Mouse (Mus musculus) kidney, embryonic 15.5 days (tissue): ENCODE measurements around the gene Lpin2. TPM values are rescaled to one million over a fixed set of nuclear protein-coding genes. Genes with fewer than 3 reads are reported as not detected.
A peak's percentile ranks its signal among the peaks of the same experiment; 100 is the strongest.

ENCODE experiments used
- ATAC-seq: fragments of 200-750 bp; cut with Nextera tagmentation; replicated peaks from 2 replicates; pipeline ENCODE4 v1.8.0; 2017; ENCODE audit warnings: moderate TSS enrichment; ENCODE audit not compliant: low FRiP score
- H3K27ac ChIP-seq: fragments of 300-500 bp; sonication (generic); 2 replicates; pipeline ENCODE4 v1.5.1; 2015; ENCODE audit warnings: mild to moderate bottlenecking, inconsistent platforms
- H3K27me3 ChIP-seq: fragments of 300-500 bp; sonication (generic); 2 replicates; pipeline ENCODE4 v1.6.1; 2015; ENCODE audit warnings: inconsistent platforms
- H3K36me3 ChIP-seq: fragments of 300-500 bp; sonication (generic); 2 replicates; pipeline ENCODE4 v1.6.1; 2015; ENCODE audit warnings: inconsistent platforms
- H3K4me1 ChIP-seq: fragments of 300-500 bp; sonication (generic); 2 replicates; pipeline ENCODE4 v1.6.1; 2015; ENCODE audit warnings: inconsistent platforms
- H3K4me2 ChIP-seq: fragments of 300-500 bp; sonication (generic); 2 replicates; pipeline ENCODE4 v1.6.1; 2015; ENCODE audit warnings: moderate library complexity, mild to moderate bottlenecking, inconsistent platforms
- H3K4me3 ChIP-seq: fragments of 300-500 bp; sonication (generic); replicated peaks from 2 replicates; pipeline ENCODE4 v1.5.1; 2015; ENCODE audit warnings: mild to moderate bottlenecking, inconsistent platforms
- H3K9ac ChIP-seq: fragments of 300-500 bp; sonication (generic); 2 replicates; pipeline ENCODE4 v1.6.1; 2015; ENCODE audit warnings: mild to moderate bottlenecking, inconsistent platforms
- H3K9me3 ChIP-seq: fragments of 300-500 bp; sonication (generic); replicated peaks from 2 replicates; pipeline ENCODE4 v1.6.1; 2016; ENCODE audit warnings: inconsistent platforms
- WGBS: fragments of 180-500 bp; shearing (Covaris S2); methylation state at CpG from one replicate; pipeline ENCODE4 v1.1.7; 2015; ENCODE audit warnings: mixed read lengths; 5-methylcytosine and 5-hydroxymethylcytosine counted together
- polyA plus RNA-seq: library from polyadenylated mRNA; unstranded; fragments of >200 nt; fragmentation: Nextera tagmentation; extraction: Ambion mirVana; gene quantifications from 2 replicates; pipeline ENCODE4 v1.2.1, GENCODE M21; 2015

The Lpin2 gene
- polyA plus RNA-seq, 1 experiment from 2014 or later, result 70.7 TPM

DNA sequence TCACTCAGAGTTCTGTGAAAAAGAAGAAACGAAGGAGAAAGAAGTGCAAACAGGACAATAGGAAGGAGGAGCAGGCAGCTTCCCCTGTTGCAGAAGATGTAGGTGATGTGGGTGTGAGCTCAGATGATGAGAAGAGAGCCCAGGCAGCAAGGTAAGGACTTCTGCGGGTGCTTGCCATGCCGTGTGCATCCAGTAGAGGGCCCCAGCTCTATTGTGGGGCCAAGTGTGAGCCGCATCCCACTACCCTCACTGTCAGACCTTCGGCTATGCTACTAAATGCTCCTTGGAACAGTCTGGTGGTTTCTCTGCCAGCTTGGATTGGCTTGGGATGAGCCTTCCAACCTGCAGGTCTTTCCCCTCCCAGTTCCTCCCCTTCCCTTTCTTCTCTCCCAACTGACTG, 42.7 kb downstream of the Lpin2 start:
- no peaks in the 10 kb centered on the region for H3K9me3 ChIP-seq
- 44% methylated on average over 5 of the region's 5 CpGs for WGBS
- peaks cover 11% of the 10 kb centered on the region; the same call in 1 of the 2 replicates for H3K4me1 ChIP-seq
- no peaks in the 10 kb centered on the region for H3K27me3 ChIP-seq
- H3K4me2 ChIP-seq, result no peak overlapping the region
- peaks cover 70% of the 10 kb centered on the region for H3K36me3 ChIP-seq
- no peak for ATAC-seq
- no peak overlapping the region for H3K9ac ChIP-seq
- H3K4me3 ChIP-seq, result no peak overlapping the region
- no peak overlapping the region for H3K27ac ChIP-seq

DNA sequence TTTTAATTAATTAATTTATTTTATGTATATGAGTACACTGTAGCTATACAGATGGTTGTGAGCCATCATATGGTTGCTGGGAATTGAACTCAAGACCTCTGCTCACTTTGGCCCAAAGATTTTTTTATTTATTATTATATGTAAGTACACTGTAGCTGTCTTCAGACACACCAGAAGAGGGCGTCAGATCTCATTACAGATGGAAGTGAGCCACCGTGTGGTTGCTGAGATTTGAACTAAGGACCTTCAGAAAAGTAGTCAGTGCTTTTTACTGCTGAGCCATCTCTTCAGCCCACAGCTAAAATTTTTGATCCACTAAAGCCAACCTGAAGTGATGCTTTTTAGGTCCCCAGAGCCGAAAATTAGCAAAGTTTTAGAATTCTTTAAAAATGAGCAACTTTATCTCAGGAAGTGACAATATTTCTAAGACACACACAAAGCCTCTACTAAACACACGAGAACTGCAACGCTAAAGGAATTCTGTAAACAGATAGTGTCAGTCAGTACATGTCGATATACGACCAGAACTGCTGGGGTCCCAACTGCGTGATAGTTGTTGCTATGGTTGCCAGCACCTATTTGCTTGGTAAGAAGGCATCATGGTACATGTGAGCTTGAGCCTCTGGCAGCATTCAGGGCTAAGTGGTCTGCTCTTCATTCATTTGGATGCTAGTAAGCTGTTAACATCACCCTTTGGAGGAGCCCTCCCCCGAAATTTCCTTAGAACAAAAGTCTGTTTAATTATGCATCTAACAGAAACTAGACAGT, 45.0 kb downstream of the Lpin2 start:
- no peak for ATAC-seq
- Histone ChIP-seq H3K27ac (no peak overlapping the region), H3K4me2 (no peak overlapping the region), H3K4me3 (no peak overlapping the region), H3K36me3 (peaks cover 69% of the 10 kb centered on the region), H3K4me1 (peaks cover 11% of the 10 kb centered on the region; the same call in 1 of the 2 replicates), H3K9ac (no peak overlapping the region), H3K27me3 (no peaks in the 10 kb centered on the region), H3K9me3 (no peaks in the 10 kb centered on the region)
- WGBS, result 87% methylated on average over 9 of the region's 9 CpGs

DNA sequence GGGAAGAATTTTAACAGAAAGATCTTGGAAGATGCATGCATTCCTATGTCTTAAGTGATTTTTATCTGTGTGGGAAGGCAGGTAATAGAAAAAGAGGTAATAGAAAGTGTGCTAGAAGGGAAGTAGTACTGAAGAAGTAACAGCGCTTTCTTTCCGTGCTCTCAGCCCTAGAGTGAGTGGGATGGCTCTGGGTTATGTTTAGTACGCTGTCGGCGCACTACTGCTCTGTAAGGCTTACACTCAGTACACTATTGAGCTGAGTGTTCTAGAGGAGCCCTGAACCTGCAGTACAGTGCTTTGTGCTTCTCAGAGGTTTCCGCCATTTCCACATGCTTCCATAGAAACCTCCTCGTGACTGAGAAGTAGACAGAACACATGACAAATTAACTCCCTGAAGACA, 46.3 kb downstream of the Lpin2 start:
- WGBS, result 88% methylated on average over 7 of the region's 7 CpGs
- ATAC-seq, result no peak
- peaks cover 4% of the 10 kb centered on the region; the same call in 1 of the 2 replicates for H3K4me1 ChIP-seq

DNA sequence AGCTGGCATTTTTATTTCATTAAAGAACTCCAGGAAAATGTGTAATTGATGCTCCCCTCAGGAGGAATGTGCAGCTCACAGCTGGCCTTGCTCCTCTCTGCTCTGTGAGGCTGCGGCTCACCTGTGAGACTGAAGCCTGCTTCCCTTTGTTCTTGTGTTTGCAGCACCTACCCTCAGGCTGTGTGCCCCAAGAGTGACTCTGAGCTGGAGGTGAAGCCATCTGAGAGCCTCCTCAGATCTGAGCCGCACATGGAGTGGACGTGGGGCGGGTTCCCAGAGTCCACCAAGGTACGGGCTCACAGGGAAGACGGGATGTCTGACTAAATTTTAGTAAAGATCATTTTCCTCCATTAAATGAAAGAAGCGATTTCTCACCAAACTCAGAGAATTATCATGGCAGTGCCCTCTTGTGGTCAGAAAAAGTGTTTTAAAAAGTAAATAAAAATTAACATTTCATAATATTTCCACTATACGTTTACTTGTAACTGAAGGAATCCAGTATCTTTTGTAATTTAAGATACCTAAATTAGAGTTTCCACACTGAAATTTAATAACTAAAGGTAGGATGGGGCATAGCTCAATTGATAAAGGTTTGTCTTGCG, 47.8 kb downstream of the Lpin2 start:
- no peaks in the 10 kb centered on the region for H3K4me1 ChIP-seq
- H3K9ac ChIP-seq, result no peak overlapping the region
- H3K36me3 ChIP-seq, result peaks cover 69% of the 10 kb centered on the region
- no peak overlapping the region for H3K4me2 ChIP-seq
- no peak for ATAC-seq
- H3K9me3 ChIP-seq, result no peaks in the 10 kb centered on the region
- peak overlapping the region; percentile 42; the same call in 1 of the 2 replicates for H3K27ac ChIP-seq
- no peaks in the 10 kb centered on the region for H3K27me3 ChIP-seq
- no peak overlapping the region for H3K4me3 ChIP-seq
- 70% methylated on average over 9 of the region's 9 CpGs for WGBS

More for the DNA sequence above, 46.3 kb downstream of the Lpin2 start:
- Histone ChIP-seq H3K4me2 (no peak overlapping the region), H3K9ac (no peak overlapping the region), H3K27me3 (no peaks in the 10 kb centered on the region), H3K27ac (no peak overlapping the region), H3K9me3 (no peaks in the 10 kb centered on the region), H3K36me3 (peaks cover 70% of the 10 kb centered on the region), H3K4me3 (no peak overlapping the region)

DNA sequence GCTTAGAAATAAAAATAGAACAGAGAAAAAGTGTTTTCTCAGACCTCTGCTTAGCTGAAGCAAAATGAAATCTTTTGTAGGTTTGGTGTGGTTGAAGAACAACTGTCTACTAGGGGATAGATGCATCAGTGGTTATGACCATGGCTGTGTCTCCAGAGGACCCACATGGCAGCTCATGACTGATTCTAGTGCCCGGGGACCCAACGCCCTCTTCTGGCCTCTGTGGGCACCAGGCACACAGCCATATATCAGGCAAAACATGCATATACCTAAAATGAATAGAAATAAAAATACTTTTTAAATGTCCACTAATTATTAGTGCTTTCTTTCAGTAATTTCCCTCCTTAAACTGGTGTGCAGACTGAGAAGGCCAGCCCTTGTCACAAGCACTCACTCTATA, 49.6 kb downstream of the Lpin2 start:
- H3K27ac ChIP-seq, result no peak overlapping the region
- H3K9me3 ChIP-seq, result no peaks in the 10 kb centered on the region
- WGBS, result 88% methylated on average over 2 of the region's 2 CpGs
- H3K9ac ChIP-seq, result no peak overlapping the region
- no peaks in the 10 kb centered on the region for H3K27me3 ChIP-seq
- H3K36me3 ChIP-seq, result peaks cover 78% of the 10 kb centered on the region
- no peaks in the 10 kb centered on the region for H3K4me1 ChIP-seq
- H3K4me3 ChIP-seq, result no peak overlapping the region
- no peak for ATAC-seq
- no peak overlapping the region for H3K4me2 ChIP-seq

DNA sequence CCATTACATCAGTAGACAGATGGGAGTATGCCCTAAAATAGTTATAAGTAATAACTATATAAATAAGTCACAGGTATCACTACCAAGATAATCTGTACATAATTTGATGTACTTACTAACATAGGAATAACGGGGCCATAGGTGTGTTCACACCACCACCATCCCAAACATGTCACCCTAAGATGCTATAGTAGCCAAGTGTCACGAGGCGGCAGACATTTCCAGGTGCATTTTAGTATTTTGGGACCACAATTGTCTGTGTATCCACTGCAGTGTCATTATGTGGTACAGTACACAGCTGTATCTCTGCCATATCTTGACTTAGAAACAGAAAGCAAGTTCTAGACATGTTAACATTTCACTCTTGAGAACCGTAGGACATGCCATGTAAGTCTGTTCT, 50.9 kb downstream of the Lpin2 start:
- no peaks in the 10 kb centered on the region for H3K27me3 ChIP-seq
- no peak overlapping the region for H3K27ac ChIP-seq
- no peak overlapping the region for H3K9ac ChIP-seq
- peaks cover 83% of the 10 kb centered on the region for H3K36me3 ChIP-seq
- 92% methylated on average over 4 of the region's 4 CpGs for WGBS
- H3K4me3 ChIP-seq, result no peak overlapping the region
- no peak for ATAC-seq
- H3K4me1 ChIP-seq, result no peaks in the 10 kb centered on the region
- H3K9me3 ChIP-seq, result no peaks in the 10 kb centered on the region
- no peak overlapping the region for H3K4me2 ChIP-seq

DNA sequence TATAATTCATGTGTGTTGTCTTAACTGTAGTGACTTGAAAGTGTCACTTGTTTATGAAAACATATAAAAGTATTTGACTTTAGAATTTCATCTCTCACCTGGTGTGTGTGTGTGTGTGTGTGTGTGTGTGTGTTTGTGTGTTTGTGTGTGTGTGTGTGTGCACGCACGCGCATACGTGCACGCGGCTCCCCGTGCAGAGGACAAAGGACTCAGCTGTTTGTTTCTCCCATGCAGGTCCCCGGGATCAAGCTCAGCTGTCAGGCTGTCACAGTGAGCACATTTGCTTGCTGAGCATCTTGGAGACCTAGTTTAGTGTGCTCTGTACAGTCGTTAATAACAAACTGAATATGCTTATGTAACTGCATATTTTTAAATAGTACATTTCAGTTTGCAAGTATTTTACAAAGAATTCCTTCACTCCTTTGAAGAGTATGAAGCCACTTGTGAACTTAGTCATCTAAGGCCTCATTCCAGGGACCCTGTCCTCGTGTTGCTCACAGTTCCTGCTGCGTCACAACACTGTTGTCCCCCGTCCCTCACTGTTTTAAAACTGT, 51.8 kb downstream of the Lpin2 start:
- H3K36me3 ChIP-seq, result peaks cover 87% of the 10 kb centered on the region
- no peaks in the 10 kb centered on the region for H3K4me1 ChIP-seq
- no peak overlapping the region for H3K4me2 ChIP-seq
- no peaks in the 10 kb centered on the region for H3K27me3 ChIP-seq
- H3K9ac ChIP-seq, result no peak overlapping the region
- no peak overlapping the region for H3K27ac ChIP-seq
- no peak overlapping the region for H3K4me3 ChIP-seq
- H3K9me3 ChIP-seq, result no peaks in the 10 kb centered on the region
- no peak for ATAC-seq
- 92% methylated on average over 12 of the region's 12 CpGs for WGBS

DNA sequence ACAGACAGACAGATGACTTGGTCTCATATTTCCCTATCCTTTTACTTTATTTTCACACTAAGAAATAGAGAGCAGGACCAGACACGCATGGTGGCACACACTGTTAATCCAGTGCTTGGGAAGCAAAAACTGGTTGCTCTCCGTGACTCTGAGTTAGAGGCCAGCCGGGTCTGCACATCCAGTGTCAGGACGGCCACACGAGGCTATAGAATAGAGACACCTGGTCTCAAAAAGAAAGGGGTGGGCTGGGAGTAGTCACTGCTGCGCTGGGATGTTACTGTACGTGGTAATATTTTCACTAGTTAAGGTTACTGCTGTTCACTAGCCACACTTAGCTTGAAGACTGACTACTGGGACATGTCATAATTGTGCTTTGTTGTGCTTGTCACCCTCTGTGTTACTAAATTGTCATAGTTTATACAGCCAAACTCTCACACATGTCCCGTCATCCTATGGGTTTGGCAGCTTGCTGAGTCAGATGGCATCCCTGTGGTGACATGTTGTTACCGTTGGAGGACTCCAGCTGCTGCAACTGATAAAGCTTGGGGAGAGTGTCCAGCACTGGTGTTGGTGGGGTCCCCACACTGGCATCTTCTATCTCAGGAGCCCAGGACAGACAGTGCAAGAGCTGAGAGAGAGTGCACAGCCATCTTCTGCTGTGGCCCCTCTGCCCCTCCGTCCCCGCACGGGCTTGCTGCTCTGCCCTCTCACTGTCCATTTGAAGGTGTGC, 53.0 kb downstream of the Lpin2 start:
- peak; percentile 79; the same call in 1 of the 2 replicates for ATAC-seq
- Histone ChIP-seq H3K4me2 (no peak overlapping the region), H3K4me3 (no peak overlapping the region), H3K9ac (no peak overlapping the region), H3K27ac (no peak overlapping the region), H3K9me3 (no peaks in the 10 kb centered on the region), H3K4me1 (no peaks in the 10 kb centered on the region), H3K36me3 (peaks cover 88% of the 10 kb centered on the region), H3K27me3 (no peaks in the 10 kb centered on the region)
- 86% methylated on average over 12 of the region's 12 CpGs for WGBS

DNA sequence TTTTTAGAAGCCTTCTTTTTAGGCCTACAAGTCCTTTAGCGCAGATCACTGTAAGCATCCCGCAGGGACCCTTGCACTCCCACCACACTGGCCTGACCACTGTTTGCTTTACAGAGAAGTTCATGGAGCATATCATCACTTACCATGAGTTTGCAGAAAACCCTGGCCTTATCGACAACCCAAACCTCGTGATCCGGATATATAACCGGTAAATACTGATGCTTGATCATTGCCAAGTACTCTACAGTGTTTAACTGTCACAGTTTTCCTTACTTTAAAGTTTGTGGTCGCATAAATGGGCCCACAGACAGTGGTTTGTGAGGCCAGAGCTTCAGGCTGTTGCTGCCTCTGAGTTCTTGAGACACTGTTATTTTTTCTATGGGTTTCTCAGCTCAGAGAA, 56.1 kb downstream of the Lpin2 start:
- no peak for ATAC-seq
- 92% methylated on average over 7 of the region's 7 CpGs for WGBS
- Histone ChIP-seq H3K27me3 (no peaks in the 10 kb centered on the region), H3K27ac (no peak overlapping the region), H3K4me2 (no peak overlapping the region), H3K4me1 (no peaks in the 10 kb centered on the region), H3K36me3 (peaks cover 94% of the 10 kb centered on the region), H3K9ac (no peak overlapping the region), H3K4me3 (no peak overlapping the region), H3K9me3 (no peaks in the 10 kb centered on the region)

DNA sequence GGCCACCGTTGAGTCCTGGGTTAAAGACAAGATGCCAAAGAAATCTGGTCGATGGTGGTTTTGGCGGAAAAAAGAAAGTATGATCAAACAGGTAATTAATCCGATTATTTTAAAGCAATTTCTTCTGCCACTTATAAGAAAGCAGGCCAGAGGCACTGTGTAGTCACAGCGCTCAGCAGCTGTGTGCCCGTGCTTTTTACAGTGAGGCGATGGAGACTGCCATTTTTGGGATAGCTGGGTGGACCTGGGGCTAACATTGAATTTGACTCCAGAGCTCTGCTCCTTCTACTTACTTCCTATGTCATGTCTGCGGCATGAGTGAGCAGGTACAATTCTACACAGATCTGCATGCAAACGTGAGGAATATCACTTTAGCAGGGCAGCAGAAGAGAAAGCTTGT, 58.5 kb downstream of the Lpin2 start:
- Histone ChIP-seq H3K4me1 (no peaks in the 10 kb centered on the region), H3K27me3 (no peaks in the 10 kb centered on the region), H3K9ac (no peak overlapping the region), H3K36me3 (peaks cover 99% of the 10 kb centered on the region), H3K27ac (no peak overlapping the region), H3K4me2 (no peak overlapping the region), H3K4me3 (no peak overlapping the region), H3K9me3 (no peaks in the 10 kb centered on the region)
- 88% methylated on average over 9 of the region's 9 CpGs for WGBS
- no peak for ATAC-seq

DNA sequence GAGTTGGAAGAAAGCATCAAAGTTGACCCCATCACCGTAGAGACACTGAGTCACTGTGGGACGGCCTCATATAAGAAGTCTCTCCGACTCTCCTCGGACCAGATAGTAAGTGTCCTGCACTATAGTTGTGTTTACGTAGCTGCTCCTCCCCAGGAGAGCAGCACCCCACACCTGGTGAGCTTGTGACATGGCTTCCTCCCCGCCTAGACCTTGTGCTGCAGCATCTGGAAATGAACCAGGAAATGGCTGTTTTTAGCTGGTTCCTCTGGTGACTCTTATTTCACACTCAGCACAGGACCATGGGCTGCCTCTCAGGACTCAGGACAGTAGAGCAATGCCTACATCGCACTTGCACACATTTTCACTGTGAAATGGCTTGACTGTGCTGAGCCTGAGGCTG, 60.3 kb downstream of the Lpin2 start:
- Histone ChIP-seq H3K27me3 (no peaks in the 10 kb centered on the region), H3K4me2 (no peak overlapping the region), H3K9me3 (no peaks in the 10 kb centered on the region), H3K4me1 (no peaks in the 10 kb centered on the region), H3K27ac (no peak overlapping the region), H3K4me3 (no peak overlapping the region), H3K36me3 (peaks cover 100% of the 10 kb centered on the region), H3K9ac (no peak overlapping the region)
- 93% methylated on average over 7 of the region's 7 CpGs for WGBS
- ATAC-seq, result no peak

DNA sequence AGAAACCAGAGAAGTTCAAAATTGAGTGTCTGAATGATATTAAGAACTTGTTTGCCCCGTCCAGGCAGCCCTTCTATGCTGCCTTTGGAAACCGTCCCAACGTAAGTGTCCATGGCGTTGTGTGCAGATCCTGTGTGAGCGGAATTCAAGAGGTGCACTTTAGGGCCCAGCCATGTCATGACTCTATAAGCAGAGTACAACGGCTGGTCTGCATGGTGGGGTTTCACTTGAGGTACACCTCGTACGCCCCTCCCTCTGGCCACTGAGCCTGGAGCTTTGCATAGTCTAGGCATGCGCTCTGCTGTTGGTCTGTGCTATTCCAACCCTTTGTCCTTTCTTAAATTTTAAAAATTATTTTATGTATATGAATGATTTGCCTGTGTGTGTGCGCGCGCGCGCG, 62.8 kb downstream of the Lpin2 start:
- no peak for ATAC-seq
- no peak overlapping the region for H3K9ac ChIP-seq
- WGBS, result 97% methylated on average over 15 of the region's 15 CpGs
- no peaks in the 10 kb centered on the region for H3K27me3 ChIP-seq
- peaks cover 5% of the 10 kb centered on the region for H3K4me1 ChIP-seq
- H3K36me3 ChIP-seq, result peaks cover 100% of the 10 kb centered on the region
- H3K4me3 ChIP-seq, result no peak overlapping the region
- H3K9me3 ChIP-seq, result no peaks in the 10 kb centered on the region
- H3K4me2 ChIP-seq, result no peak overlapping the region
- H3K27ac ChIP-seq, result no peak overlapping the region
